Comparison of ENCODE assay signal across 1 mouse cellular context in genomic region chr16:31932255-31932654, GRCm38 (mm10).
TF ChIP-seq lines count a peak whose summit lies in the region.

No protein-coding gene starts in this region.

TF ChIP-seq in MEL, 35 proteins besides CTCF, POLR2A, EP300 and RAD21:
- TF ChIP-seq BHLHE40 (IDR thresholded peaks at IDR 0.05; ENCODE audit: borderline replicate concordance, low read depth, low read length) = no peak
- TF ChIP-seq MAX (IDR thresholded peaks at IDR 0.05; ENCODE audit: low read length) = no peak
- no peak for TF ChIP-seq MXI1 (IDR thresholded peaks at IDR 0.05; ENCODE audit: low read depth, low read length)
- no peak for TF ChIP-seq MYB (IDR thresholded peaks at IDR 0.05; ENCODE audit: low read depth, low read length)
- no peak for TF ChIP-seq ZKSCAN1 (IDR thresholded peaks at IDR 0.05; ENCODE audit: low read depth, low read length)
- no peak for TF ChIP-seq MAFK (IDR thresholded peaks at IDR 0.05; ENCODE audit: borderline replicate concordance, low read depth, low read length)
- TF ChIP-seq NELFE (IDR thresholded peaks at IDR 0.05; ENCODE audit: low read depth, low read length) = no peak
- TF ChIP-seq MEF2A (IDR thresholded peaks at IDR 0.05; ENCODE audit: extremely low read depth, insufficient replicate concordance, low read depth, low read length, poor library complexity, severe bottlenecking) = no peak
- no peak for TF ChIP-seq SMC3 (IDR thresholded peaks at IDR 0.05; ENCODE audit: low read depth, low read length)
- TF ChIP-seq RCOR1 (IDR thresholded peaks at IDR 0.05; ENCODE audit: low read depth, low read length) = no peak
- no peak for TF ChIP-seq ZC3H11A (IDR thresholded peaks at IDR 0.05; ENCODE audit: low read depth, low read length)
- TF ChIP-seq USF2 (IDR thresholded peaks at IDR 0.05; ENCODE audit: borderline replicate concordance in 1 of 2, insufficient read depth in 1 of 2, low read depth in 1 of 2, low read length in 2 of 2) = no peak
- TF ChIP-seq HCFC1 (IDR thresholded peaks at IDR 0.05; ENCODE audit: low read depth, low read length) = no peak
- TF ChIP-seq E2F4 (IDR thresholded peaks at IDR 0.05; ENCODE audit: borderline replicate concordance, low read depth, low read length) = no peak
- no peak for TF ChIP-seq TCF12 (IDR thresholded peaks at IDR 0.05; ENCODE audit: low read depth, low read length)
- TF ChIP-seq POLR2AphosphoS2 (IDR thresholded peaks at IDR 0.05; ENCODE audit: low read length) = no peak
- no peak for TF ChIP-seq ELF1 (IDR thresholded peaks at IDR 0.05; ENCODE audit: low read depth, low read length)
- no peak for TF ChIP-seq ZNF384 (IDR thresholded peaks at IDR 0.05; ENCODE audit: low read depth, low read length)
- no peak for TF ChIP-seq ZMIZ1 (IDR thresholded peaks at IDR 0.05; ENCODE audit: low read depth, low read length)
- TF ChIP-seq GABPA (IDR thresholded peaks at IDR 0.05; ENCODE audit: low read depth, low read length) = no peak
TF ChIP-seq in MEL: peak in this region for 0.
